Mouse (Mus musculus) right cerebral cortex, postnatal 14 days (tissue): ENCODE results near the gene Mlxipl.
A peak's percentile ranks its signal among the peaks of the same experiment; 100 is the strongest.
"Not testable (repeated sequence)": the region's sequence is repeated elsewhere in the genome, so short reads cannot be mapped to it uniquely, and the experiment has no call there.

Source experiments
- DNase-seq: peaks from one replicate; pipeline ENCODE4 v3.0.0; 2022

Gene Mlxipl

GRCm38 (mm10) chr5:135089653-135090052 is at the start of gene Mlxipl:
Mlxipl (plus strand) TSS chr5:135089890.
- no peak for DNase-seq

GRCm38 (mm10) chr5:135040059-135040458 is 49.6 kb upstream of the Mlxipl start:
- DNase-seq: peak; percentile 38

GRCm38 (mm10) chr5:135040777-135041176 is 48.9 kb upstream of the Mlxipl start:
- DNase-seq: peak; percentile 43

GRCm38 (mm10) chr5:135042105-135042788 is 47.4 kb upstream of the Mlxipl start:
- no peak for DNase-seq

- DNase-seq: no peak
These were observed 45.1 kb upstream of the Mlxipl start for GRCm38 (mm10) chr5:135044575-135044974.

- DNase-seq: no peak
These were observed 41.2 kb upstream of the Mlxipl start for GRCm38 (mm10) chr5:135048539-135048938.

- DNase-seq: not testable (repeated sequence)
These were observed 40.4 kb upstream of the Mlxipl start for GRCm38 (mm10) chr5:135049268-135049667.

- no peak for DNase-seq
These were observed 36.3 kb upstream of the Mlxipl start for GRCm38 (mm10) chr5:135053356-135053755.

- DNase-seq: peak; percentile 99
These were observed 25.9 kb upstream of the Mlxipl start, which contains the start of gene Dnajc30 for GRCm38 (mm10) chr5:135063629-135064381. Dnajc30 (plus strand) TSS chr5:135064202.

GRCm38 (mm10) chr5:135064382-135064766 is 25.3 kb upstream of the Mlxipl start:
- DNase-seq: no peak

GRCm38 (mm10) chr5:135064909-135065446 is 24.7 kb upstream of the Mlxipl start, which contains the start of gene Bud23:
Bud23 (minus strand) TSS chr5:135064959.
- not testable (repeated sequence) for DNase-seq

GRCm38 (mm10) chr5:135066008-135066407 is 23.7 kb upstream of the Mlxipl start:
- no peak for DNase-seq

GRCm38 (mm10) chr5:135070448-135070847 is 19.2 kb upstream of the Mlxipl start:
- no peak for DNase-seq

- DNase-seq: no peak
These were observed 17.6 kb upstream of the Mlxipl start for GRCm38 (mm10) chr5:135072061-135072460.

- DNase-seq: no peak
These were observed 17.0 kb upstream of the Mlxipl start for GRCm38 (mm10) chr5:135072720-135073119.

GRCm38 (mm10) chr5:135073349-135074150 is 16.1 kb upstream of the Mlxipl start:
- no peak for DNase-seq

- DNase-seq: no peak
These were observed 14.0 kb upstream of the Mlxipl start for GRCm38 (mm10) chr5:135075655-135076054.

GRCm38 (mm10) chr5:135076368-135076767 is 13.3 kb upstream of the Mlxipl start:
- DNase-seq: no peak

- peak; percentile 47 for DNase-seq
These were observed 12.7 kb upstream of the Mlxipl start for GRCm38 (mm10) chr5:135076931-135077505.

- DNase-seq: peak; percentile 97
These were observed 11.9 kb upstream of the Mlxipl start, which contains the start of gene Vps37d for GRCm38 (mm10) chr5:135077564-135078481. Vps37d (minus strand) TSS chr5:135078266.

GRCm38 (mm10) chr5:135078482-135078810 is 11.2 kb upstream of the Mlxipl start:
- DNase-seq: no peak
